Mouse (Mus musculus) stomach, embryonic 14.5 days (tissue): ENCODE data around the gene Vps25. TPM values are rescaled to one million over a fixed set of nuclear protein-coding genes. Genes with fewer than 3 reads are reported as not detected.
A peak's percentile ranks its signal among the peaks of the same experiment; 100 is the strongest.

Experiments used
- ATAC-seq: fragments of 200-750 bp; cut with Nextera tagmentation; 2 replicates; pipeline ENCODE4 v1.8.0; 2017; ENCODE audit warnings: low read depth, moderate TSS enrichment; ENCODE audit not compliant: insufficient number of reproducible peaks, insufficient read depth, low FRiP score
- H3K27ac ChIP-seq: fragments of 300-500 bp; sonication (generic); 2 replicates; pipeline ENCODE4 v1.5.1; 2014; ENCODE audit warnings: mild to moderate bottlenecking, low read length, moderate library complexity, mixed read lengths
- H3K27me3 ChIP-seq: fragments of 300-500 bp; sonication (generic); 2 replicates; pipeline ENCODE4 v1.6.1; 2014; ENCODE audit warnings: low read length, control low read depth, mixed read lengths; ENCODE audit not compliant: control insufficient read depth, insufficient read depth
- H3K36me3 ChIP-seq: fragments of 300-500 bp; sonication (generic); 2 replicates; pipeline ENCODE4 v1.6.1; 2014; ENCODE audit warnings: mild to moderate bottlenecking, control low read depth, low read length, moderate library complexity, mixed read lengths; ENCODE audit not compliant: control insufficient read depth, insufficient read depth
- H3K4me1 ChIP-seq: fragments of 300-500 bp; sonication (generic); 2 replicates; pipeline ENCODE4 v1.6.1; 2014; ENCODE audit warnings: low read length, control low read depth, mixed read lengths; ENCODE audit not compliant: control insufficient read depth, insufficient read depth
- H3K4me2 ChIP-seq: fragments of 300-500 bp; sonication (generic); replicated peaks from 2 replicates; pipeline ENCODE4 v1.6.1; 2014; ENCODE audit warnings: low read depth, low read length, control low read depth
- H3K4me3 ChIP-seq: fragments of 300-500 bp; sonication (generic); 2 replicates; pipeline ENCODE4 v1.5.1; 2014; ENCODE audit warnings: low read depth, low read length, control low read depth
- H3K9ac ChIP-seq: fragments of 300-500 bp; sonication (generic); replicated peaks from 2 replicates; pipeline ENCODE4 v1.6.1; 2014; ENCODE audit warnings: low read depth, mild to moderate bottlenecking, control low read depth, low read length, moderate library complexity, mixed read lengths
- H3K9me3 ChIP-seq: fragments of 300-500 bp; sonication (generic); 2 replicates; pipeline ENCODE4 v1.6.1; 2016; ENCODE audit warnings: low read depth, low read length, control low read depth; ENCODE audit not compliant: control insufficient read depth
- WGBS: fragments of 180-500 bp; shearing (Covaris S2); extraction: QIAGEN DNeasy Blood & Tissue Kit; methylation state at CpG from one replicate; pipeline ENCODE4 v1.1.7; 2014; 5-methylcytosine and 5-hydroxymethylcytosine counted together
- polyA plus RNA-seq: library from polyadenylated mRNA; unstranded; fragments of >200 nt; fragmentation: Nextera tagmentation; extraction: Ambion mirVana; gene quantifications from 2 replicates; pipeline ENCODE4 v1.2.1, GENCODE M21; 2014

Vps25 gene
- polyA plus RNA-seq, 1 experiment from 2014 or later: 154 TPM

GRCm38 (mm10) chr11:101247521-101248030 is 5.9 kb upstream of the Vps25 start:
- Histone ChIP-seq H3K4me1 (peaks cover 11% of the 10 kb centered on the region; the same call in 1 of the 2 replicates), H3K27me3 (no peaks in the 10 kb centered on the region), H3K4me3 (peak overlapping the region; percentile 60), H3K36me3 (no peaks in the 10 kb centered on the region), H3K9ac (no peak overlapping the region), H3K9me3 (no peaks in the 10 kb centered on the region), H3K27ac (no peak overlapping the region; the same call in 1 of the 2 replicates), H3K4me2 (peak overlapping the region; percentile 93)
- no peak for ATAC-seq
- WGBS: 88% methylated on average over 6 of the region's 6 CpGs

- Histone ChIP-seq H3K4me1 (peaks cover 15% of the 10 kb centered on the region; the same call in 1 of the 2 replicates), H3K27ac (no peak overlapping the region; the same call in 1 of the 2 replicates), H3K4me3 (no peak overlapping the region), H3K27me3 (no peaks in the 10 kb centered on the region), H3K9ac (no peak overlapping the region), H3K4me2 (peak overlapping the region; percentile 7; the same call in 1 of the 2 replicates), H3K36me3 (no peaks in the 10 kb centered on the region), H3K9me3 (no peaks in the 10 kb centered on the region)
- no peak for ATAC-seq
- 36% methylated on average over 14 of the region's 14 CpGs for WGBS
These were observed 5.1 kb upstream of the Vps25 start for GRCm38 (mm10) chr11:101248258-101248994.

- H3K36me3 ChIP-seq: peaks cover under 1% of the 10 kb centered on the region; the same call in 1 of the 2 replicates
- no peak for ATAC-seq
- H3K27me3 ChIP-seq: no peaks in the 10 kb centered on the region
- H3K27ac ChIP-seq: no peak overlapping the region
- 67% methylated on average over 2 of the region's 2 CpGs for whole genome bisulfite sequencing
- no peak overlapping the region for H3K4me2 ChIP-seq
- H3K4me3 ChIP-seq: no peak overlapping the region
- peaks cover 16% of the 10 kb centered on the region; the same call in 1 of the 2 replicates for H3K4me1 ChIP-seq
- H3K9me3 ChIP-seq: no peaks in the 10 kb centered on the region
- no peak overlapping the region for H3K9ac ChIP-seq
These were observed 2.5 kb upstream of the Vps25 start for GRCm38 (mm10) chr11:101251031-101251430.

GRCm38 (mm10) chr11:101252941-101253340 is 566 bp upstream of the Vps25 start:
- Histone ChIP-seq H3K9ac (peak overlapping the region; percentile 91), H3K9me3 (no peaks in the 10 kb centered on the region), H3K27ac (peak overlapping the region; percentile 94), H3K4me1 (peaks cover 17% of the 10 kb centered on the region), H3K27me3 (no peaks in the 10 kb centered on the region), H3K4me3 (peak overlapping the region; percentile 82), H3K36me3 (peaks cover 6% of the 10 kb centered on the region; the same call in 1 of the 2 replicates), H3K4me2 (peak overlapping the region; percentile 96)
- ATAC-seq: no peak
- WGBS: 5% methylated on average over 7 of the region's 7 CpGs

- WGBS: 85% methylated on average over 13 of the region's 13 CpGs
- Histone ChIP-seq H3K4me1 (peaks cover 35% of the 10 kb centered on the region), H3K27me3 (no peaks in the 10 kb centered on the region), H3K4me3 (no peak overlapping the region), H3K4me2 (no peak overlapping the region), H3K36me3 (peaks cover 8% of the 10 kb centered on the region; the same call in 1 of the 2 replicates), H3K27ac (no peak overlapping the region), H3K9me3 (no peaks in the 10 kb centered on the region), H3K9ac (no peak overlapping the region)
- no peak for ATAC-seq
These were observed 2.6 kb downstream of the Vps25 start for GRCm38 (mm10) chr11:101255826-101256775.

- peak overlapping the region; percentile 98 for H3K4me2 ChIP-seq
- WGBS: 21% methylated on average over 6 of the region's 6 CpGs
- ATAC-seq: peak; percentile 50
- H3K27ac ChIP-seq: peak overlapping the region; percentile 86
- H3K4me3 ChIP-seq: peak overlapping the region; percentile 58
- H3K9ac ChIP-seq: no peak overlapping the region; the same call in 1 of the 2 replicates
- no peaks in the 10 kb centered on the region for H3K9me3 ChIP-seq
- peaks cover 8% of the 10 kb centered on the region; the same call in 1 of the 2 replicates for H3K36me3 ChIP-seq
- peaks cover 5% of the 10 kb centered on the region; the same call in 1 of the 2 replicates for H3K27me3 ChIP-seq
- peaks cover 46% of the 10 kb centered on the region for H3K4me1 ChIP-seq
These were observed 5.8 kb downstream of the Vps25 start for GRCm38 (mm10) chr11:101259261-101259712.

- Histone ChIP-seq H3K9me3 (no peaks in the 10 kb centered on the region), H3K9ac (peak within 1 kb of the TSS; percentile 73), H3K4me3 (peak within 1 kb of the TSS; percentile 58), H3K36me3 (peaks cover 8% of the 10 kb centered on the region; the same call in 1 of the 2 replicates), H3K4me1 (peaks cover 48% of the 10 kb centered on the region), H3K27ac (peak within 1 kb of the TSS; percentile 86), H3K27me3 (peaks cover 5% of the 10 kb centered on the region; the same call in 1 of the 2 replicates), H3K4me2 (peak within 1 kb of the TSS; percentile 98)
- WGBS: 1% methylated on average over 42 of the region's 43 CpGs
- peak; percentile 84 for ATAC-seq
These were observed 6.7 kb downstream of the Vps25 start, which contains the start of gene Wnk4 for GRCm38 (mm10) chr11:101259948-101260825. TSS of gene Wnk4 (plus strand) at chr11:101260567.
